In the genomic region with DNA sequence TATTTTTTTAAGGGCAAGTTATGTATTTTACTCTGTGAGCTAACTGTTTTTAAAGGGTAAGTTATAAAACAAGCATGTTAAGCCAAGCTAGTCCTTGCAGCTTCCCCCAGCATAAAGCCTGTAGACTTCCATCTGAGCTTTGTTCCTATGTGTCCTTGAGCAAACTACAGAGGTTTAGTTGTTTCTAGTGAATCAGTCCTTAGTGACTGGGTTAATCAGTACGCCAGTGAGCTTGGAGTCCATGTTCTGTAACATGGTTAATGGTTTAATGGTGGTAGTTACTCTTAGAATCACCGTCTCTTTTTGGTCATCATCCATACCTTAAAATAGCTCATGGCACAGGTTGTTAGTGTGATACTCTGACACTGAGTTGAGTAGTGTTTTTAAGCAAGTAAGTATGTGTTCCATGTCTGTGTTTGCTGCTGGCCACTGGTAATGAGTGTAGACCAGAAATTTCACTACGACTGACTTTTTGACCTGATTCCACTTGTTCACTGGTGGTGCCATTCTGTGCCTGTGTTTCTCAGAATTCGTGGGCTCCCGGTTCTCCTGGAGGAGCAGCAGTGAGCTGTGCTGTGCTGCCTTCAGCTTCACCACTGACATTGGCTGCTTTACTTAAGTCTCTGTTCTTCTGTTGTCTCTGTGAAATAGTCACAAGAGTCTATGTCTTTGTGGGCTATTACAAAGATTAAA, we compare ENCODE assay signal across 12 mouse cellular contexts.
"Had no signal": no experiment of that assay in that cellular context is flagged by ENCODE, and none has a peak within 500 bp of the region (broad histone marks: within the 10 kb centered on the region; RNA-seq: fewer than 3 reads in every experiment).

No protein-coding gene starts in this region.

- H3K4me1 ChIP-seq: midbrain, embryonic 12.5 days had no signal

- DNase-seq: left cerebral cortex, postnatal 4 days; lung, adult 18-20 months; retina, postnatal 1 day; right cerebral cortex, postnatal 4 days; spleen, adult 18-20 months; thymus, adult 18-20 months; thymus, postnatal 25 days had no signal

- ATAC-seq: hindbrain, postnatal 0 days; midbrain, embryonic 16.5 days had no signal

- H3K9ac ChIP-seq: limb, embryonic 13.5 days; midbrain, embryonic 12.5 days; neural tube, embryonic 13.5 days had no signal

- H3K4me2 ChIP-seq: limb, embryonic 13.5 days; midbrain, embryonic 12.5 days; neural tube, embryonic 13.5 days had no signal

- H3K27me3 ChIP-seq: limb, embryonic 13.5 days; midbrain, embryonic 12.5 days; neural tube, embryonic 13.5 days had no signal

- H3K27ac ChIP-seq: hindbrain, postnatal 0 days; limb, embryonic 13.5 days; midbrain, embryonic 12.5 days; neural tube, embryonic 13.5 days had no signal

- H3K4me3 ChIP-seq: limb, embryonic 13.5 days; midbrain, embryonic 12.5 days; neural tube, embryonic 13.5 days had no signal

- H3K36me3 ChIP-seq: neural tube, embryonic 13.5 days had no signal

- H3K9me3 ChIP-seq: limb, embryonic 13.5 days; midbrain, embryonic 12.5 days; neural tube, embryonic 13.5 days had no signal
